In the genomic region with DNA sequence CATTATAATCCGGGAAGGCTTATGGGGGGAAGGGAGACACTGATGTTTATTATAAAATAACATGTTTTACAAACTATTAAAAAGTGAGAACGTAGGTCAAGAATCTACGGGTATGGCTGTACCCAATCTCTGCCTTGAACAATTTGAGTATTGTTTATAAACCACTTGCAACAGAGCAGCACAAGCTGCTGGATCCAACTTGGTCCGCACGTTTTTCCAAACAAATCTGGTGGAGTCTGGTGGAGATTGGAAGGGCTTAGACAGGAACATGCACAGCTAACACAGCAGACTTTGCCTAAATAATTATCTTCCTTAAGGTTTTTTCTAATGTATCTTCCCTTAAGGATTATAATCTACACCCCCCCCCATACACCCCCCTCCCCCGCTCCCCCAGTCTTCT, we compare ENCODE assay signal across 11 mouse cellular contexts. TPM values are rescaled to one million over a fixed set of nuclear protein-coding genes. Genes with fewer than 3 reads are reported as not detected.
DNase-seq lines count a peak whose midpoint lies in the region; ATAC-seq and TF ChIP-seq lines count a peak whose summit lies in the region.
"Had no signal": no experiment of that assay in that cellular context is flagged by ENCODE, and none has a peak within 500 bp of the region (broad histone marks: within the 10 kb centered on the region; RNA-seq: fewer than 3 reads in every experiment).

No protein-coding gene starts in this region.

- WGBS in lung, embryonic 14.5 days, result 22% methylated on average over 6 of the region's 6 CpGs
- 31% methylated on average over 6 of the region's 6 CpGs for WGBS in lung, adult 2 months
- WGBS in hindbrain, embryonic 14.5 days, result 37% methylated on average over 6 of the region's 6 CpGs
- 50% methylated on average over 6 of the region's 6 CpGs for WGBS in midbrain, embryonic 11.5 days
- 23% methylated on average over 6 of the region's 6 CpGs for WGBS in stomach, embryonic 16.5 days

- H3K4me1 ChIP-seq in lung, embryonic 14.5 days (ENCODE audit: insufficient read depth), result peaks cover 9% of the 10 kb centered on the region; the same call in 1 of the 2 replicates
- H3K4me1 ChIP-seq in lung, adult 2 months (ENCODE audit: control insufficient read depth, insufficient read depth, low read length), result peaks cover 6% of the 10 kb centered on the region; the same call in 1 of the 2 replicates
- H3K4me1 ChIP-seq in hindbrain, embryonic 14.5 days (replicated peaks; ENCODE audit: control insufficient read depth, insufficient read depth, low read length), result peaks cover 23% of the 10 kb centered on the region; the same call in 1 of the 2 replicates
- peaks cover 26% of the 10 kb centered on the region for H3K4me1 ChIP-seq in midbrain, embryonic 11.5 days (ENCODE audit: control insufficient read depth, insufficient read depth, low read length)
- H3K4me1 ChIP-seq in stomach, embryonic 16.5 days (ENCODE audit: control insufficient read depth, insufficient read depth, low read length), result peaks cover 7% of the 10 kb centered on the region; the same call in 1 of the 2 replicates

- H3K36me3 ChIP-seq in lung, embryonic 14.5 days (ENCODE audit: insufficient read depth), result 0 out of 2 replicates have a peak, but pooled peaks cover 4% of the 10 kb centered on the region
- no peaks in the 10 kb centered on the region for H3K36me3 ChIP-seq in hindbrain, embryonic 14.5 days (replicated peaks; ENCODE audit: control insufficient read depth, insufficient read depth)
- H3K36me3 ChIP-seq in midbrain, embryonic 11.5 days (ENCODE audit: control insufficient read depth, insufficient read depth, low read length), result no peaks in the 10 kb centered on the region
- no peaks in the 10 kb centered on the region for H3K36me3 ChIP-seq in stomach, embryonic 16.5 days (ENCODE audit: control insufficient read depth, insufficient read depth, low read length)
- H3K36me3 ChIP-seq: heart, embryonic 15.5 days had no signal

- H3K4me3 ChIP-seq in lung, embryonic 14.5 days (ENCODE audit: low read depth, low read length), result peak overlapping the region; percentile 59
- no peak overlapping the region for H3K4me3 ChIP-seq in lung, adult 2 months (replicated peaks; ENCODE audit: extremely low read depth, low read depth, low read length)
- H3K4me3 ChIP-seq in hindbrain, embryonic 14.5 days (replicated peaks; ENCODE audit: low read length), result peak overlapping the region; percentile 53; the same call in 1 of the 2 replicates
- H3K4me3 ChIP-seq in midbrain, embryonic 11.5 days (ENCODE audit: low read depth, low read length), result peak overlapping the region; percentile 51; the same call in 1 of the 2 replicates
- peak overlapping the region; percentile 60 for H3K4me3 ChIP-seq in stomach, embryonic 16.5 days (replicated peaks; ENCODE audit: low read length)

- TF ChIP-seq CTCF in lung, embryonic 14.5 days (IDR thresholded peaks at IDR 0.05; ENCODE audit: low read depth), result no peak
- no peak for TF ChIP-seq CTCF in lung, adult 2 months (IDR thresholded peaks at IDR 0.05; ENCODE audit: insufficient read depth, low read length)

- H3K4me2 ChIP-seq in lung, embryonic 14.5 days, result peak overlapping the region; percentile 93
- H3K4me2 ChIP-seq in hindbrain, embryonic 14.5 days (replicated peaks), result peak overlapping the region; percentile 72
- peak overlapping the region; percentile 92; the same call in 1 of the 2 replicates for H3K4me2 ChIP-seq in midbrain, embryonic 11.5 days
- peak overlapping the region; percentile 79 for H3K4me2 ChIP-seq in stomach, embryonic 16.5 days (ENCODE audit: low read depth, low read length)
- H3K4me2 ChIP-seq: heart, embryonic 15.5 days had no signal

- 0 out of 2 replicates have a peak overlapping the region, but pooled peaks have one; percentile 14 for H3K27ac ChIP-seq in lung, embryonic 14.5 days (ENCODE audit: low read depth)
- H3K27ac ChIP-seq in hindbrain, embryonic 14.5 days, result no peak overlapping the region
- H3K27ac ChIP-seq in midbrain, embryonic 11.5 days (ENCODE audit: low read depth, low read length), result no peak overlapping the region
- H3K27ac ChIP-seq in stomach, embryonic 16.5 days (ENCODE audit: low read length), result 0 out of 2 replicates have a peak overlapping the region, but pooled peaks have one; percentile 23
- H3K27ac ChIP-seq: heart, embryonic 15.5 days had no signal

- no peaks in the 10 kb centered on the region for H3K9me3 ChIP-seq in lung, embryonic 14.5 days (ENCODE audit: low read depth, low read length)
- no peaks in the 10 kb centered on the region for H3K9me3 ChIP-seq in hindbrain, embryonic 14.5 days (ENCODE audit: control insufficient read depth, low read length)
- no peaks in the 10 kb centered on the region for H3K9me3 ChIP-seq in midbrain, embryonic 11.5 days (ENCODE audit: control insufficient read depth, low read length)
- no peaks in the 10 kb centered on the region for H3K9me3 ChIP-seq in stomach, embryonic 16.5 days (replicated peaks; ENCODE audit: control insufficient read depth, low read length)
- H3K9me3 ChIP-seq: heart, embryonic 15.5 days had no signal

- DNase-seq in lung, embryonic 14.5 days, result peak; percentile 59
- DNase-seq in lung, adult 2 months, result no peak
- no peak for DNase-seq in hindbrain, embryonic 14.5 days (ENCODE audit: low spot score)
- peak; percentile 82 for DNase-seq in midbrain, embryonic 11.5 days (ENCODE audit: low spot score, missing footprints)
- DNase-seq in liver, result no peak
- no peak for DNase-seq in urinary bladder, adult 2 months (ENCODE audit: low spot score)
- DNase-seq: kidney, postnatal 14 days had no signal

- no peak for TF ChIP-seq POLR2A in lung, adult 2 months (IDR thresholded peaks at IDR 0.05; ENCODE audit: borderline replicate concordance, extremely low read depth, low read depth, low read length)

- peak overlapping the region; percentile 68 for H3K9ac ChIP-seq in lung, embryonic 14.5 days
- H3K9ac ChIP-seq in hindbrain, embryonic 14.5 days, result no peak overlapping the region
- no peak overlapping the region for H3K9ac ChIP-seq in midbrain, embryonic 11.5 days (ENCODE audit: low read length)
- peak overlapping the region; percentile 47; the same call in 1 of the 2 replicates for H3K9ac ChIP-seq in stomach, embryonic 16.5 days (ENCODE audit: low read length)
- H3K9ac ChIP-seq: heart, embryonic 15.5 days had no signal

- ATAC-seq in lung, embryonic 14.5 days (ENCODE audit: insufficient read depth), result no peak
- ATAC-seq in hindbrain, embryonic 14.5 days (ENCODE audit: low FRiP score), result no peak
- no peak for ATAC-seq in midbrain, embryonic 11.5 days (ENCODE audit: low FRiP score)
- ATAC-seq in stomach, embryonic 16.5 days (ENCODE audit: insufficient read depth, low FRiP score), result no peak
- no peak for ATAC-seq in cerebellum, adult (ENCODE audit: insufficient number of reproducible peaks, low FRiP score, low TSS enrichment)
- ATAC-seq: Patski had no signal

- H3K27me3 ChIP-seq in lung, embryonic 14.5 days (ENCODE audit: insufficient read depth, low read length), result no peaks in the 10 kb centered on the region
- H3K27me3 ChIP-seq in hindbrain, embryonic 14.5 days (ENCODE audit: control insufficient read depth, insufficient read depth, low read length), result peaks cover 95% of the 10 kb centered on the region
- H3K27me3 ChIP-seq in midbrain, embryonic 11.5 days (ENCODE audit: control insufficient read depth, insufficient read depth, low read length), result peaks cover 32% of the 10 kb centered on the region
- peaks cover 9% of the 10 kb centered on the region for H3K27me3 ChIP-seq in stomach, embryonic 16.5 days (ENCODE audit: control insufficient read depth, insufficient read depth, low read length)

RNA-seq across cellular contexts. Expression of gene Hhip, which starts 2.7 kb away (rescaled TPM):
- polyA plus RNA-seq in lung, embryonic 14.5 days (2014; fragmentation: Nextera tagmentation; extraction: Ambion mirVana), result 53.1 and 58.3 TPM in 2 replicates
- polyA plus RNA-seq in lung, adult 2 months (2012; rRNA removed), result 7.8 and 8.0 TPM in 2 replicates
- polyA plus RNA-seq in hindbrain, embryonic 14.5 days (2014; fragmentation: Nextera tagmentation; extraction: Ambion mirVana), result 3.9 and 4.0 TPM in 2 replicates
- polyA plus RNA-seq in midbrain, embryonic 11.5 days (2014; fragmentation: Nextera tagmentation; extraction: Ambion mirVana), result 3.8 and 4.7 TPM in 2 replicates
- 15.2 and 16.7 TPM in 2 replicates for polyA plus RNA-seq in stomach, embryonic 16.5 days (2015; fragmentation: Nextera tagmentation; extraction: Ambion mirVana)
- polyA plus RNA-seq in urinary bladder, adult 2 months (2012; rRNA removed), result 17.7 and 18.2 TPM in 2 replicates

Comparison
In these comparisons a context has a peak if more than half of its experiments do, and no peak if none do; other contexts are left out.
1. DNase-seq: peak in lung, embryonic 14.5 days (single experiment) and midbrain, embryonic 11.5 days (single experiment); none in lung, adult 2 months (single experiment), hindbrain, embryonic 14.5 days (single experiment), liver (single experiment) and urinary bladder, adult 2 months (single experiment).
2. H3K27ac ChIP-seq: peak in lung, embryonic 14.5 days (single experiment) and stomach, embryonic 16.5 days (single experiment); none in hindbrain, embryonic 14.5 days (single experiment) and midbrain, embryonic 11.5 days (single experiment).
3. H3K9ac ChIP-seq: peak in lung, embryonic 14.5 days (single experiment) and stomach, embryonic 16.5 days (single experiment); none in hindbrain, embryonic 14.5 days (single experiment) and midbrain, embryonic 11.5 days (single experiment).
4. Peak in every context shown above with its lines, with median percentiles within 50 percentile points of each other: H3K4me2 ChIP-seq.